Mouse (Mus musculus): Measurements from ENCODE around the gene Grip2.

The Grip2 gene

GRCm38 (mm10) chr6:91796064-91796463 lies 31.0 kb downstream of the Grip2 start:
- peak in 1 of 2 experiments; percentile 22 for DNase-seq (ENCODE audit: low spot score in 2 of 2)

GRCm38 (mm10) chr6:91795640-91796039 lies 31.4 kb downstream of the Grip2 start:
- DNase-seq (ENCODE audit: low spot score in 2 of 2) = no peak

- DNase-seq (ENCODE audit: low spot score in 2 of 2) = no peak
These were observed 38.7 kb downstream of the Grip2 start for GRCm38 (mm10) chr6:91788311-91788798.

GRCm38 (mm10) chr6:91785018-91785417 lies 42.0 kb downstream of the Grip2 start:
- no peak for DNase-seq (ENCODE audit: low spot score in 2 of 2)

GRCm38 (mm10) chr6:91779206-91779605 lies 47.8 kb downstream of the Grip2 start:
- DNase-seq (ENCODE audit: low spot score in 2 of 2) = no peak

- peak in 1 of 2 experiments; percentile 52 for DNase-seq (ENCODE audit: low spot score in 2 of 2)
These were observed 50.5 kb downstream of the Grip2 start for GRCm38 (mm10) chr6:91776543-91776942.

GRCm38 (mm10) chr6:91773951-91774350 lies 53.1 kb downstream of the Grip2 start:
- DNase-seq (ENCODE audit: low spot score in 2 of 2) = no peak

GRCm38 (mm10) chr6:91767550-91767949 lies 59.5 kb downstream of the Grip2 start:
- no peak for DNase-seq (ENCODE audit: low spot score in 2 of 2)

GRCm38 (mm10) chr6:91762051-91762742 lies 64.9 kb downstream of the Grip2 start:
- DNase-seq (ENCODE audit: low spot score in 2 of 2) = no peak

- DNase-seq (ENCODE audit: low spot score in 2 of 2) = no peak
These were observed 72.2 kb downstream of the Grip2 start for GRCm38 (mm10) chr6:91754845-91755244.

- DNase-seq (ENCODE audit: low spot score in 2 of 2) = no peak
These were observed 73.0 kb downstream of the Grip2 start for GRCm38 (mm10) chr6:91754098-91754497.

- DNase-seq (ENCODE audit: low spot score in 2 of 2) = no peak
These were observed 74.2 kb downstream of the Grip2 start for GRCm38 (mm10) chr6:91752884-91753283.

GRCm38 (mm10) chr6:91750976-91751375 lies 76.1 kb downstream of the Grip2 start:
- no peak for DNase-seq (ENCODE audit: low spot score in 2 of 2)

- DNase-seq (ENCODE audit: low spot score in 2 of 2) = no peak
These were observed 80.3 kb downstream of the Grip2 start for GRCm38 (mm10) chr6:91746776-91747175.

- no peak for DNase-seq (ENCODE audit: low spot score in 2 of 2)
These were observed 81.0 kb downstream of the Grip2 start for GRCm38 (mm10) chr6:91745947-91746582.

GRCm38 (mm10) chr6:91745246-91745645 lies 81.8 kb downstream of the Grip2 start:
- no peak for DNase-seq (ENCODE audit: low spot score in 2 of 2)

- no peak for DNase-seq (ENCODE audit: low spot score in 2 of 2)
These were observed 83.2 kb downstream of the Grip2 start for GRCm38 (mm10) chr6:91743886-91744285.

GRCm38 (mm10) chr6:91742995-91743394 lies 84.1 kb downstream of the Grip2 start:
- no peak for DNase-seq (ENCODE audit: low spot score in 2 of 2)

GRCm38 (mm10) chr6:91742466-91742865 lies 84.6 kb downstream of the Grip2 start:
- no peak for DNase-seq (ENCODE audit: low spot score in 2 of 2)

- no peak for DNase-seq (ENCODE audit: low spot score in 2 of 2)
These were observed 86.0 kb downstream of the Grip2 start for GRCm38 (mm10) chr6:91741046-91741445.

- DNase-seq (ENCODE audit: low spot score in 2 of 2) = no peak
These were observed 89.0 kb downstream of the Grip2 start for GRCm38 (mm10) chr6:91738058-91738457.

GRCm38 (mm10) chr6:91737451-91737850 lies 89.6 kb downstream of the Grip2 start:
- DNase-seq (ENCODE audit: low spot score in 2 of 2) = no peak

GRCm38 (mm10) chr6:91736471-91736870 lies 90.6 kb downstream of the Grip2 start:
- DNase-seq (ENCODE audit: low spot score in 2 of 2) = no peak
